Mouse (Mus musculus) left cerebral cortex, postnatal 36 days (tissue): Measurements from ENCODE around the gene Hcfc2. TPM values are rescaled to one million over a fixed set of nuclear protein-coding genes. Genes with fewer than 3 reads are reported as not detected.
A peak's percentile ranks its signal among the peaks of the same experiment; 100 is the strongest.

Source experiments
- DNase-seq, 2 experiments: peaks; one replicate each; pipeline ENCODE4 v3.0.0; 2021 to 2022; ENCODE audit warnings: low spot score in 2 of 2, mixed read lengths in 1 of 2
- intact Hi-C: fragments of 180-260 bp; cut with DNase I; formaldehyde crosslinking; loops from one replicate; pipeline ENCODE4 v1.15.1; 2025
- total RNA-seq, 2 experiments: library from RNA; stranded (reverse); gene quantifications; 2 replicates each; pipeline ENCODE4 v1.2.3; 2021

The Hcfc2 gene
- total RNA-seq, 2 experiments from 2014 or later: 36.7 to 41.2 TPM

DNA sequence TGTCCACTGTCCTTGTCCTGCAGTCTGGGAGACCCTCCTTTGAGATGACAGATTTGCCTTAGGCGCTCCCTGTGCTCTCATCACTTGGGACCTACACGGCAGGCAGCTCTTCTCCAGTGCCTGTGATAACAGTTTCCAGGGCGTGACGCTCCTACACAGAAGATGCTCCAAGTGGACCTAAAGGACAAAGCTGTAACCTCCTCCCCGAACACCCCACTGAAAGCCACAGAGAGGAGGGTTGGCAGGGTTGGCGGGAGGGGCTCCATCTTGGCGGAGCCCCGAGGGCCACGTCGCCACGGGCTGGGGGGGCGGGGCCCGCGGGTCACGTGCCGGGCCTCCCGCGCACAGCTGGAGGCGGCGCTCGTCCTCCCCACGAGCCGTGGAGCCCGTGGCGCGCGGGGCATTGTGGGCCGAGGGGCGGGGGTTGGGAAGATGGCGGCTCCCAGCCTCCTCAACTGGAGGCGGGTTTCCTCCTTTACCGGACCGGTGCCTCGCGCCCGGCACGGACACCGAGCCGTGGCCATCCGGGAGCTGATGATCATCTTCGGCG is 2.8 kb downstream of the Hcfc2 start:
- peak; percentile 91 to 93 for DNase-seq
- intact Hi-C loops: loop anchor here (2.0 kb wide), 1 partner anchor 32 kb away; no protein-coding TSS in a partner anchor

DNA sequence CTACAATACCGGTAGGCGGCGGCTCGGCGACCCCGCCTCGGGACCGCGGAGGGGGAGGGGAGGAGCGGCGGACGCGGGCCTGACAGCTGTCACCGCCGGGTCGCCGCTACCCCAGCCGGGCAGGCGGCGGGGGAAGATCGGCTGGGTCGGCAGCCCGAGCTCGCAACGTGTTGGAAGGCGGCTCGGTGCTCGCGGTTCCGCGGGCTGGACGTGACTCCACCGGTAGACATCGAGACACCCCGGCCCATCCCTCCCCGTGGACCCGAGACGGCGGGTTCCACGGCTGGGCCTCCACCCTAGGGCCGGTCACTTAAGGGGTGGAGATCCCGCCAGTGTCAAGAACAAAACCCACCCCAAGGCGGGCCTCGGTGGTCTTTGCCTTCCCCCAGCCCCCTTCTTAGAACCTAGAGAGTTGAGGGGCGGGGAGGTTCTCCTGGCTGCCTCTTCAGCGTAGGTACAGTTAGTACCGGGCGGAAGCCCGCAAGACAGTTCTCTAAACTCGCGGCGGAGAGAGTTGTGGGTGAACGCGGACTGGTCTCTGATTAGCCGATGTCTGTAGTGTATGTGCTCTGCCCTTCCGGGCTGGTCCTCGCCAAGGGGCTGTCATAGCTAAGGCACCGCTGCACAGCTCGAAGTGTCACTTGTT is 3.5 kb downstream of the Hcfc2 start:
- intact Hi-C loops: loop anchor here (2.0 kb wide), 1 partner anchor 33 kb away; no protein-coding TSS in a partner anchor
- peak in 1 of 2 experiments; percentile 30 for DNase-seq

DNA sequence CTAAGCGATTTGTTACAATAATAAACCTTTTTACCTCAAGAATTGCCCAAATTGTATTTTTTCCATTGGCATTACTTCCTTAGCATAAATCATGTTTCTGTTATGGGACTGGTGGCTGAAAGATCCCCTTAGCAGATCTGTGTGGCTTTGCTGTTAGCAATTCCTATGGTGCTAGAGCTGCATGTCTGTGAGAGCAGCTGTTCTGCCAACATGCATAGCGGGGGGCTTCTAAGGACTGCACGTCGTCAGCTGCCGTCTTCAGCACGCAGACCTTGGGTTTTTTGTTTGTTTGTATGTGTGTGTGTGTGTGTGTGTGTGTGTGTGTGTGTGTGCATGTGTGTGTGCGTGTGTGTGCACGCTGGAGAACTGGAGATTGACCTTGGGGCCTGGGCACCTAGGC is 45.4 kb downstream of the Hcfc2 start:
- intact Hi-C loops: no loop called here
- DNase-seq: no peak

DNA sequence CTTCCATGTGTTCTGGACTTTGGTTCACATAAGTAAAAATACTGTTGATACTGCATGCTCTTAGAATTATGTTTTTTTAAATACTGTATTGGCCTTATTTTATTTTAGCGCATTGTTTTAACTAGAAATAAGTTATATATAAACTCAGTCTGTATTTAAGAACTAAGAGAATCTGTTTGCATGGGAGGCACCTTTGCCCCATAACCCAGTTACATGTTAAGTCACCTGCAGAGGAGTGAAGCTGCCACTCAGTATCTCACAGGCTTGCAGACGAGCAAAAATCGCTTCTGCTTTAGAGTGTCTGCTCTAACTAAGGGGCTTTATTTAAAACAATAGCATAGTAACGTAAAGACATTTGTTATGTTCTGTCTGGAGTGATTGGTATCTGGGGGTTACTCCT is 45.9 kb downstream of the Hcfc2 start:
- intact Hi-C loops: no loop called here
- DNase-seq: no peak

DNA sequence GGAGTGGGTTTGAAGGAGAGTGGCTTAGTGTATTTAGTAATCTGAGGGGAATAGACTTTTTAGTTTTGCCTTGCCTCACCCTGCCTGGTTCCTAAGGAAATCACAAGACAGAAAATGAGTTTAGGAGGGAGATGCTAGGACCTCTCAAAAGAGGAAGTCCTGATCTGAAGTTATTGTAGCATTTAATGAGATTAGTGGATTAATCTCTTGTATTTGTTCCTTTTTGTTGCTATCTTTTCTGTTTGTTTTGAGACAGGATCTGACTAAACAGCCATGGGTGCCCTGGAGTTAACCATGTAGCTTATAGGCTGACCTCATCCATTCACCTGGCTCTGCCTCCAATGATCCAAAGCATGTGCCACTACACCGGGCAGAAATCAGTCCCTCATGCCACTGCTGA is 46.6 kb downstream of the Hcfc2 start:
- intact Hi-C loops: no loop called here

DNA sequence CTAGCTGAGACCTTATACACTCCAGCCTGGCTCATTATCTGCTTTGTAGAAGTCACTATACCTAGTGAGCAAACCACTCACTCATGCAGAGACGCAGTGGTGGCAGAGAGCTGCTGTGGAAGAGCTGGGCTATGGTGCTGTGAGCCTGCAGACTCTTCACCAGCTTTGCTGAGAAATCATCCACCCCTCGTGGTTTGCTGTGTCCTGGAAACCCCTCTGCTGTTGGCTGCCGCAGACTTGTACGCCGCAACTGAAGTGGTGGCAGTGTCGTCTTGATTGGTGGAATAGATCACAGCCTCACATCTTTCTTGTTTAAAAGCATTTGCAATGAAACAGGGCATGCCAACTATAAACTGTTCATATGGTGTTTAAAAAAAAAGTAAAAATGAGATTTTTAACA is 48.3 kb downstream of the Hcfc2 start:
- no peak for DNase-seq
- intact Hi-C loops: no loop called here

More for the DNA sequence above, 46.6 kb downstream of the Hcfc2 start:
- DNase-seq: no peak

DNA sequence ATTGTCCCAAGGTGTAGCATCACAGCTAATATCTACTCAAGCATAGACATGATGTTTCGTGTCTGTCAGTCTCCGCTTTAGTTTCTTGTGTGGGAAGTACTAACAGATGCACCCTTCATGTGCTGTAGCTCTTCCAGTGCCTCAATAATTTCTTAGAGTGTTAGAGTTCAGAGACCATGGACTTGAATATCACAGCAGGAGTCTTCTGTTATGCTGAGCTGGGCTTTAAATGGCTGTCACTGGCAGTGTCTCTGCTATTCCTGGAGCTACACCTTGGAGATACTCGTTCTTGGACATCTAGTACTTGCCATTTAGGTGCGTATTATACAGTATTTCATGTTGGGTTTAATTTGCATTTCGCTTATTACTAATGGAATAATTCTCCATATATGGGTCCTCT is 49.3 kb downstream of the Hcfc2 start:
- no peak for DNase-seq

DNA sequence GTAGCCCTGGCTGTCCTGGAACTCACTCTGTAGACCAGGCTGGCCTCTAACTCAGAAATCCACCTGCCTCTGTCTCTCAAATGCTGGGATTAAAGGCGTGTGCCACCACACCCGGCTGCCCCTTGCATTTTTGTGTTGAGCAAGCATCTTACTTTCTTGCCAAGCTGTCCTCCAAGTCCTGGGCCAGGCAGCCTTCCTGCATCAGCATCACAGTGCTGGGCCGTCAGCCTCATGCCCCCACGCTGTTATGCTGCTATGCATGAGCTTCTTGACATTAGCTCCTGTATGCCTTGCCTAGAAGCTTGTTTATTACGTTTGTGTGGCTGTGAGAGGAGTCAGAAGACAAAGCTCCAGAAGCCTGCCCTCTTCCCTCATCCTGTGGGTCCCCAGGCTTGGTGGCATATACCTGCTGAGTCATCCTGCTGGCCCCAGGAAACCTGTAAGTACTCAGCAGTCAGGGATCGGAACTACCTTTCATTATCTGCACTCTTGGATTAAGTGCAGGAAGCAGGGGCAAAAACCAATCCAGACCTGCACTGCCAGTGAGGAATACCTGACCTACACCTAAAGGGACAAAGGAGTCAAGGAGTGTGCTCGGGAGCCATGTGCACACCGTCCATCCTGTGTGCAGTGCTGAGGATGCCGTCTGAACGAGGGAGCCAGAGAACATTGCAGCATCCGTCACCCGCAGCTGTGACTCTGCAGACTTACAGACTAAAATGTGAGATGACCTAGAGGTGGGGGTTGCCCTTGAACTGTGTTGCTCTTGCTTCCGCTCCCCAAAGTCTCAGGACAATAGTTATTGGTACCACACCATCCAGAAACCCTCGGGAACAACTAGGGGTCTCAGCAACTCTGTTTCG is 51.3 kb downstream of the Hcfc2 start:
- no peak for DNase-seq
- intact Hi-C loops: no loop called here

More for the DNA sequence above, 49.3 kb downstream of the Hcfc2 start:
- intact Hi-C loops: no loop called here

DNA sequence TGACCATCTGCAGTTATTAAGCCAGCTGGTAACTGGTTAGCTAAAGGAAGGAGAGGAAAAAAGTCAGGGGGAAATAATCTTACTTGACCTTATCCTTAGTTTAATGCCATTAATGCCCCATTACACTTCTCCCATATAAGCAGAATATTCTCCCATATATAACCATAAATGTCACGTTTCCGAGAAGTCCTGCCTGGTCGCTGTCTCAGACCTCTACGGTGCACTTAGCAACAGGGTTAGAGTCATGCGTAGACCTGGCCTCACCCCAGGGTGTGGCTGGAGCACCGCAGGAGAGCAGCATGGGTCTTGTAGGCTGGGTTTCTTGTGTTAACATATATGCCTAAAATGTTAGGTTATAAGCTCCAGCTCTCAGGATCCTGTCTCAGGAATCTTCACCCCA is 54.8 kb downstream of the Hcfc2 start:
- intact Hi-C loops: no loop called here
- no peak for DNase-seq

DNA sequence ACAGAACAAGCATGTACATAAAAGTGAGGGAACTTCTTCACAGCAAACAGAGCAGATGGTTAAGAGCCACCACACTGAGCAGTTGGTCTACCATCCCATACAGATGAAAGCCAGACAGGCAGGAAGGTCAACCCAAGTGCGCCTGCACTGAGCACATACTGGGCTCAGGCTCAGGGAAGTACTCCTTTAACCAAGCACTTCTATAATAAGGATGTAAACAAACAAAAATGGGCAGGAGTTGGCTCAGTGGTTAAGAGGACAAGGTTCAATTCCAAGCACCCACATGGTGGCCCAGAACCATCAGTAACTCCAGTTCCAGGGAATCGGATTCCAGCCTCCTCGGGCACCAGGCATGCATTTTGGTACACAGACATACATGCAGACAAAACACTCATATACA is 57.0 kb downstream of the Hcfc2 start:
- no peak for DNase-seq
- intact Hi-C loops: no loop called here

DNA sequence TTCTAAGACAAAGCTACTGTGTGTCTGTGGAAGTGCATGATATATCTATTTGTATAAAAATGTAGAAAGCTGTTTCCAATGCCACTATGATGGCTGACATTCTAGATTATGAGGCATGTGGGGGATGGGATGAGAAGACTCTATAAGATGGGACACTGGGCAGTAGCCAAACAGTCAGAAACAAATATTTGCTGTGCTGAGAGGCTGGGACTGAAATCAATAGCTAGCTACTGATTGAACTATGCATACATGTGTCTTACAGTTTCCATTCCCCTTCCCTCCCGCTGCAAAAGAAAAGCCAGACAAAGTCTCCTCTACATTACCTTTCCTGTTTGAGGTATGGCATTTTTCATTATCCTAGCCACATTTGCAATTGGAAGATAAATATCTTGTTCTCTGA is 58.7 kb downstream of the Hcfc2 start:
- intact Hi-C loops: no loop called here

DNA sequence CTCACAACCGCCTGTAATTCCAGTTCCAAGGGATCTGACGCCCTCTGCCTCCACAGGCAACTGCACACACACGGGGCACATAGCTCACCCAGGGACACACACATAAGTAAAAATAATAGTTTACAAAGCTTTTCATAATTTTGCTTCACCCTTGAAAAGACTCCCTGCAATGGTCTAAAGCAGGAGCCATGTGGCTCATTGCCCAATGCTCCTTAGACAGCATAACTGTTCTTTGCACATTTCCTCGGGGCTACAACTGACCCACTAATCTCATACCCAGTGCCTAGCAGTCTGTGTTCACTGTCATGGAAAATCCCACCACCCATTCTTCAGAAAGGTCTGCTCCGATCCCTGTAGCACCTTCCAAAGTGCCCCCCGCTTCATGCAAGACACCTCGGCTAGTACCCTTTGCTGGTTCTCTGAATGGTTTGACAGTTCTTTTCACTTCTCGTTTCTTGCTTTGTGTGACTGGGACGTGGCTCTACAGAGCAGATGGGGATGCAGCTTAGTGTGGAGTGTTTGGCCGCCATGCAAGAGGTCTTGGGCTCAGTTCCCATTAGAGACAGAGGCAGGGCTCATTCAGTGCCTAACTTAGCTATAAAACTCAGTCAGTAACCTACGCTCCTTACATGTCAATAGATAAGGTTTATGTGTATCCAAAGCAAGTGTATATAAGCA is 59.4 kb downstream of the Hcfc2 start:
- intact Hi-C loops: no loop called here
- DNase-seq: no peak

More for the DNA sequence above, 58.7 kb downstream of the Hcfc2 start:
- DNase-seq: no peak

DNA sequence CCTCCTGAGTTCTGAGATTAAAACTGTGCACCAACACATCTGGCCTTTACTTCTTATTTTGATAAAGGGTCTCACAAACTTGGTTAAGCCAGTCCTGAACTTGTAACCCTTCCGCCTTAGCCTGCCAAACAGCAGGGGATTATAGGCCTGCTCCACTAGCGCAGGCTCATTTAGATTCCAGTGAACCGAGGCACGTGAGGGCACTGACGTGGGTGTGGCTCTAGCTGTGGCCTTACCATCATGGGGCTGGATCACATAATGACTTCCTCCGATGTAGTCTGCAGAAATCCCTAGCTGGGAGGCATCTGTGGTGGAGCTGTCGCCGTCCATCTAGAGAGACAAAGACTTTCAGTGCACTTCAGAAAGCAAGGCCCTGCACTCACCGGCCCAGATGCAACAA is 60.5 kb downstream of the Hcfc2 start:
- DNase-seq: no peak
- intact Hi-C loops: no loop called here

DNA sequence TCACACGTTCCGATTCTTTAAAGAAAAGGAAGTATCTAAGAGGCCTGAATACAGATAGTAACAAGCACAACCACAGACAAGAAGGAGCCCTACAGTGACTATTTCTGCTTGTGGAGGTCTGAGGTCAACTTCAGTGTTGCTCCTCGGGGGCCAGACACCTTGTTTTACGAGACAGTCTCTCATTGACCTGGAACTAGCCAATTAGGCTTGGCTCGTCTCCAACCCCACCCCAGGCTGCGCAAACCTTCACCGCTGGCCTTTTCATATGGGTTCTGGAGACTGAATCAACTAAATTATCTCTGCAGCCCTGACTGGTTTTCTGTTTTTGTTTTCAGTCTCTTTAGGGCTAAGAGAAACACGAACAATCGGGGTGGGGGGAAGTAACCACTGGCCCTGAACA is 61.4 kb downstream of the Hcfc2 start:
- intact Hi-C loops: no loop called here
- no peak for DNase-seq

DNA sequence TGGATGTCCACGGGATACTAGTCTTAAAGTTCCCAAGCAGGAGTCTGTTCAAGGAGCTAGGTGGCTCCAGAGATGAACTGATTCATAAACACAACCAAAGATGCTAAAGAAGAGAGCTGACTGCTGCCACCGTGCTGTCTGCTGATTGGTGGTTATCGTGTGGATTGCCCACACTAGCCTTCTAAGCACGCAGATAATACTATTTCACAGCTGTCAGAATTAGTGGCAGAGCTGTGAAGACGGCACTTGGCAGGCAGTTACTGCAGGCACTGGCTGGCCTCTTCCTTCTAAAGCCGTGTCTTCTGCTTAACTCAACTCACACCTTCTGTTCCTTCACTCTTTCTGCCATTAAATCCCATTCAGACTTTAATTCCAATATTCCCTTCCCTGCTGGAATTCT is 62.4 kb downstream of the Hcfc2 start:
- intact Hi-C loops: no loop called here
- DNase-seq: no peak

DNA sequence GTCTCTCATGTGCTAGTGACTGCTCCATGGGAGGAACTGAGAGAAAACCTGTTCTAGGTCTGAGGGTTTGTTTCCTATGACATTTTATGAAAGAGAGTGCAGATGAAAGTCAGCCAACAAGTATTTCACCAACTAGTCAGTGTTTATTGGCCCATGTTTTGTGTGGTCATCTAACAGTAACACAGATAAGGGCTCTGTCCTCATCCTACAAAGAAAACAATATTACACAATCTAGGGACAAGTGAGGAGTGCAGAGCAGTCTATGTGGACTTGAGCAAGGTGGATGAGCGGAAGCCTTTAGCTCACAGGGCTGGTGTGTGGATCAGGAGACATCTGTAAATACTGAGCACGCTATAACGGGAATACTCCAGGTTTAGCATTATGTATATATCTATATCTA is 62.9 kb downstream of the Hcfc2 start:
- no peak for DNase-seq
- intact Hi-C loops: no loop called here

DNA sequence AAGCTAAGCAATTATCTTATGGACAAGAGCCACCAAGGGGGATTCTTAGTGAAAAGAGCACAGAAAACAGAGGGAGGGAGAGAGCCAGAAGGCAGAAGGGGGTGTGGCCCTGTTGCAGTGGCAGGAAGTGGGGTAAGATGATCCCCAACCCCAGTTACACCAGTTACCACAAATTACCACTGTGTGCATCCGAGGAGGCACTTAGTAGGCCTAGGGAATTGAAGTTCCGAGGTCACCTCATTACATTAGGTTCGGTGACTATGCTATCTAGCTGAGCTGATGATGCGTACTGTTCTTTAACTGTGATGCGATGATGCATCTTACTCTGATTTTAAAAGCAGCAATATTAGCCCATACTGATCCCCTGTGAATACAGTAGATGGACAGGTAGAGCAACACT is 63.7 kb downstream of the Hcfc2 start:
- intact Hi-C loops: loop anchor here (5.0 to 10.0 kb wide), 3 partner anchors 38 to 785 kb away; partner anchors contain the start of gene Washc4
- DNase-seq: no peak

DNA sequence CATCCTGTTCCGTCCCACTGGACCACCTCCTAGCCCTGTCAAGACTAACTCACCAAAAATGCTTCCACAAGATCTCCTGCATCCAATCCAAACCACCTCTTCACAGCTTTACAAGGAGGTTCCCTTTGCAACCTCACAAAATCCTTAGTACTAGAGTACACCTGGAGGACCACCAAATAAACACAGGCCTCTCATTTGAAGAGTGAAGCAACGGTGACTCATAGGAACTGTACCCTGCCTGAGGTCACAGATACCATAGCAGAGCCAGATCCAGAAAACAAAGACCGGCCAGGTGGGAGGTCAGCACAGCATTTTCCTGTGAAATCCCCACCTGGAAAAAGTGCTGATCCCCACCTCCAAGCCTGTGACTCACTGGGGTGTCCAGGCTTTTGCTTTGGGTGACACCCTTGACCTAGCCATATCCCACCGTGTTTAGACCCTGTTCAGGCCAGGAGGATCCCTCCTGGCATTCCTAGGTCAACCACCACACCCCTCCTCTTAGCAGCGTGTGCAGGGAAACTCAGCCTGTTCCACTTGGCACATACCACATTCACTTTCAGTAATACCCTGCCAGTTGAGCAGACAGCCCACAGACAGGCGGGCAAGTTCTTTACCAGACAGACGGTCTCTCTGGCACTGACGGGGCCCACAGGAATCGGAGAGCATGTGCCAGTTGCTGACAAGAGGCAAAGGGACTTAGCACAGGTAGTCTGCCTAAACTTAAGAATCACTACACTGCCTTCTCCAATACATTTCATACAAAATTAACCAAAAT is 65.3 kb downstream of the Hcfc2 start:
- peak in 1 of 2 experiments; percentile 46 for DNase-seq
- intact Hi-C loops: loop anchor here (5.0 to 10.0 kb wide), 3 partner anchors 36 to 784 kb away; partner anchors contain the start of gene Washc4
